Mouse (Mus musculus) cerebellum, adult 2 months (tissue): Measurements from ENCODE around the gene Zfp866.

Experiments used
- CTCF ChIP-seq: fragments of 200-500 bp; IDR thresholded peaks from 2 replicates; pipeline ENCODE4 v1.5.1; 2011; ENCODE audit warnings: low read depth, mild to moderate bottlenecking, control low read depth, low read length, moderate library complexity, borderline replicate concordance; ENCODE audit not compliant: insufficient read depth
- POLR2A ChIP-seq: fragments of 200-500 bp; IDR thresholded peaks from 2 replicates; pipeline ENCODE4 v1.6.1; 2011; ENCODE audit warnings: low read length, control low read depth, borderline replicate concordance; ENCODE audit not compliant: insufficient read depth

DNA sequence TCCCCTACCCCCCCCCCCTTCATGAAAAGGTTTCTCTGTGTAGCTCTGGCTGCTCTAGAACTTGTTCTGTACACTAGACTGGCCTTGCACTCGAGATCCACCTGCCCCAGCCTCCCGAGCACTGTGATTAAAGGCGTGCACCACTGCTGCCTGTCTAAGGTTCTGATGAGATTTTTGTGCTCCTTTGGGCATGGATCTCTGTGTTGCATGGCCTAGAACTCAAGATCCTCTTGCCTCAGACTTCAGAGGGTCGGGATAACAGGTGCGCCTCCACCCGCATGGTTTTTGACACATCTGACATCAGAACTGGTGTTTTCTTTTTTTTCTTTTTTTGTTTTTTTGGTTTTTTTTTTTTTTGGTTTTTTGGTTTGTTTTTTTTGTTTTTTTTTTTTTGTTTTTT lies 13.6 kb upstream of the Zfp866 start:
- TF ChIP-seq POLR2A (no peak), CTCF (no peak)
